Mouse (Mus musculus) gonadal fat pad, adult 2 months (tissue): ENCODE results near the gene Stac2. TPM values are rescaled to one million over a fixed set of nuclear protein-coding genes. Genes with fewer than 3 reads are reported as not detected.

Experiments used
- DNase-seq: peaks from one replicate; pipeline ENCODE4 v3.0.0-alpha.2; 2012; ENCODE audit warnings: low read depth
- polyA plus RNA-seq: library from polyadenylated mRNA; depleted of rRNA; stranded (reverse); fragments of >200 nt; gene quantifications from 2 replicates; pipeline ENCODE4 v1.2.3, GENCODE M21; 2012

The Stac2 gene
- polyA plus RNA-seq, 1 experiment: 1.6 TPM

DNA sequence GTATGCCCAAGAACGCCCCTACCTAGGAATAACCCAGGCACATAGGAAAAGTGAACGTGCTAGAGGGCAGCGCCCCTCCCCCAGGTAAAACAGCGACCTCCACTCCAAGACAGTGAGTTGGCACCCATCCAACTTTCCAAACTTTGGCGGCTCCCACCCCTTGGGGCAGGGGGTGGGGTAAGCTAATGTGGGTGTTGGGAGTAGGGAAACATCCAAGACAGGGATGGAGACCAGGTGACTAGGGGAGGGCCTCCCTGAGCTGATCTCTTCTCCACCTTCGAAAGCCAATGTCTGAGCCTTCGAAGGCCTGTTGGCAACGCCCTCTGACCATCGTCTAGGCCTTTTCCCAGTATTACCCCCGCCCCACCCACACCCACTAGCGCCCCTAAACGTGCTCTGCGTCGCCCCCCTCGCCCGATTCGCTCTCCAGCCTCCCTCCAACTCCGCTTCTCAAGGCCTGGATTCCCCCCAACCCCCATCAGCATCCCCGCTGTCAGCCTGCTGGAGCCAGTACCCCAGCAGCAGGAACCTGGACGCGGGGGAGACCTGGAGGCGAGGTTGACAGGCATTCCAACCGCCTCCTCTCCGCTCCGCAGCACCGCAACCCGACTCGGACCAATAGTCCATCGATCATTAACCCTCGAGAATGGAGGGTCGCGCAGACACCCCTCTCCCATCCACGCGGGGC lies 31.6 kb downstream of the Stac2 start:
- DNase-seq: no peak

DNA sequence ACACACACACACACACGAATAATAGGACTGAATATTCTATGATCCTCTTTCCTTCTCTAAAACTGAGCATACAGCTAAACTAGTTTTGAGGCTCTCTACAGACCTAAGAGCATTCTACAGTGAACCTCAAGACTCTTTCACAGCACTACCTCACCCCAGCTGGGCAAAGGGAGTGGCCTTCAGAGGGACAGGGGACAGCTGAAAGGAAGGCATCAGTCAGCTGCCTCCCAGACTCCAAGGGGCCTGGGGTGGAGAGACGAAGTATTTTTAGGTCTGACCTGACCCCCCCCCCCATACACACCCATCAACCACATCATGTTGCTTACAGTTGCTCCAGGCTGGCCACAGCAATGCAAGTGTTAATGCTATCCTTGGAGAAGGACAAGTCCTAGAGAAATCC lies 32.1 kb downstream of the Stac2 start:
- no peak for DNase-seq

DNA sequence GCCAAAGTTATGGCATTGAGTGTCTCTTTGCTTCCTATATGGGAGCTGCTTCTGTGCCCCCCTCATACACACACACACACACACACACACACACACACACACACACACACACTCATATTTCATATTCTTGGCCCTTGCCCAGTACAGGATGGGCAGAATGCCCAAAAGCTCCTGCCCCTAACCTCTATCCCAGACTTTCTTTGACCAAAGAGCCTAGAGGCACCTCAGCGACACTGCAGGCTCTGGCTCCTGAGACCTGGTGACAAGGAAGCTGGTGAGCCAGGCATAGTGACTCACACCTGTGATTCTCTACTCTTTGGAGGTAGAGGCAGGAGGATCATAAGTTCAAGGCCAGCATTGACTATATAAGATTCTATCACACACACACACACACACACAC lies 32.6 kb downstream of the Stac2 start:
- no peak for DNase-seq

DNA sequence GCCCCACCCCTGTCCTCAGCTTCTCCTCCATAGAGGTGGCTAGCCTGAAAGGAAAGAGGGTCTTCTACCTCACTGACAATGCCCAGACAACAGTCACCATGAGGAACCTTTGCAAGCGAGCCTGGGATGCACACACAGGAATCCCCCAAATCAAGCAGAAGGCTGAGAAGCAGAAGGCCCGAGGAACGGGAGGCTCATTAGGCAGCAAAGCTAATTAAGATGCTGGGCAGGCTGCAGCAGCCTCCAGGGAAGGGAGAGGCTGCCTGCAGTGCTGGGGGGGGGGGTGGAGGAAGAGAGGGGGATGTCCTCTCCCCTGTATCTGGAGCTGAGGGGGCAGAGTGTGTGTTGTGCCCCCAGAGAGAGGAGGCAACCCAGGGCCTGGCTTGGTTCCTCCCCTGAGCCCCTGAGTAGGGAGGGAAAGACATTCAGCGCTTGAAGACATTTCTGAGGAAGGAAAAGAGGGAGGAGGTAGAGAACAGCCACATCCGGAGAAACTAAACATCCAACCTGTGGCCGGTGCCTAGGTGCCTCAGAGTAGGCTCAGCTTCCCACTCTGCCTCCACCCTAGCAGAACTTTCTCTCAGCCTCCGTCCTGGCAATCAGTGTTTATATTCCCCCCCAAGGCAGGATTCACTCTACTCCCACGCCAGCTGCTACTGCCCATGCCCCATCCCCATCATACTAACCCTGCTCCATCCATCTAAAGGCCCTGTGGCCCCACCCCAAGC lies 33.2 kb downstream of the Stac2 start:
- DNase-seq: no peak

DNA sequence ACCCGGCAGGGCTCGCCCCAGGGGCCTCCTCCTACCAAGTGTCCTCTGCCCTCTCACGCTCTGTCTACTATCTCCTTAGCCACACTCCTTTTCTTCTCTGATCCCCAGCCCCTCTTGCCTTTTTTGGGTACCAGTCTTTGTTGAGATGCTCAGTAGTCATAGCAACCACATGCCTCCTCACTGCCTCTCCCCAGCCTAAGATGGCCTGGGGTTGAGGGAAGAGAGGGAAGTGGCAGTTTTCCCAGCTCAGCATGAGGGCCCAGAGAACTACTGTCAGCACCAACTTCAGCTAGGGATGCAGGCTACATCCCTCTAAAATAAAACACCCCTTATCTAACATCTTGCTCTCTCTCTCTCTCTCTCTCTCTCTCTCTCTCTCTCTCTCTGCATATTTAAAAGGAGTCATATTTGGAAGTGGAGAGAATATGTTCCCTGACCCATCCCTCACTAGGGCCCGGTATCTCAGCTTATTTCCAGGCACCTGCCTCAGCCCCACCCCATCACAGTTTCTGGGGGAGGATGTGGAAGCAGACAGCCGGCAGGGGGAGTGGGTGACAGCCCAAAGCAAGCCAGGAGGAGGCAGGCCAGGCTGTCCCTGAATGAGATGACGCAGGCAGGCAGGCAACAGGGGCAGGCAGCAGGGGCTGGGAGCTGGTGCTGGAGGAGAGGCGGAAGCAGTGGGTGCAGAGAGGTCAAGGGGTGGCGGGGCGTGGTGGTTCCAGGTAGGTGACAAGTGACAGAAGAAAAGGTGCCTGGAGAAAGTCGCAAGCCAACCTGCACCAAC lies 34.2 kb downstream of the Stac2 start:
- no peak for DNase-seq

DNA sequence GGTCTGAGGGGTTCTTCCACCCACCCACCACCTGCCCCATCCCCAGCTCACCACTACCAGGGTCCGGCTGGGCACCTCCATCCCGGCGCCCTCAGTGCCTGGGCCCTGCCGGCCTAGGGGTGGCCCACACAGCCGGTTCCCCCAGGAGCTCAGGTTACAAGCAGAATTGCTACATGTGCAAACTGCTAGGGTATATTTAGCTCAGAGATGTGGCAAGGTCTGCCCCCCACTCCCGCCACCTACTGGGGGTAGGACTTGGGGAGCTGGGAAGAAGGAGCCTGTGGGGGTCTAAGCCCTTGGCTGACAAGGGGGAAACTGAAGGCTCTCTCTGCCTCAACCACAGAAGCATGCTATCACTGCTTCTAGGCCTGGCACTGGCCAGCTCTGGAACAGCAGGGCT lies 35.0 kb downstream of the Stac2 start:
- no peak for DNase-seq

DNA sequence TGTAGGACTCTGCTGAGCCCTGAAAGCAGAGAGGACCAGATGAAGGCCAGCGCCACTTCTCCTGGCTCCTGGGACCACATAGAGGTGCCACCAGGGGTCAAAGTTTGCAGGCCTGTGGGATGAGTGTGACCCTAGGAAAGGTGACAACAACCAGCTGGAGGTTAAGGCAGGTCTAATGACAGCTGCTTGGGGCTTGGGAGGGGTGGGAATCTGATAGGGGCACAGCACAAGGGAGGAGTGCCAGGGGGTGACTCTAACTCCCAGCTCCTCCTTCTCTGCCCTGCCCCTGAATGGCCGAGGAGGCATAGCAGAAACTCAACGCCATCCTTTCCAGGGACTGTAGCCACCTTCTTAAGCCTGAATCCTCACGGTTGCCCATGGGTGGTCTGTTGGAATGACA lies 36.4 kb downstream of the Stac2 start:
- no peak for DNase-seq

DNA sequence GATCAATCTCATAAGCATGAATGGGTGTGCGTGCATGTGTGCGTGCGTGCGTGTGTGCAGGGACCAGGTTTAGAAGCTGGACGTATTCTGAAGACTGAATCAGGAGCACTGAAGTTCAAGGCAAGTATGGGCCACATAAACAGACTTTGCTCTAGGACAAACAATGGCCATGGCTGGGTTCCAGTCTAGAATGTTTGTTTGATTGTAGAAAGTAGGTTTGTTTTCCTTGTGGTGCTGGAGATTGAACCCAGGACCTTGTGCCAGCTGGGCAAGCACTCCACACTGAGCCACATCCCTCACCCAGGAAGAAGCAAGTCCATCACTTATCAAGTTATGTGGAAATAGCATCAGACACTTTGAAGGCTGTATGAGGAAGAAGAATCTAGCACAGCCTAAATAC lies 37.1 kb downstream of the Stac2 start:
- DNase-seq: no peak

DNA sequence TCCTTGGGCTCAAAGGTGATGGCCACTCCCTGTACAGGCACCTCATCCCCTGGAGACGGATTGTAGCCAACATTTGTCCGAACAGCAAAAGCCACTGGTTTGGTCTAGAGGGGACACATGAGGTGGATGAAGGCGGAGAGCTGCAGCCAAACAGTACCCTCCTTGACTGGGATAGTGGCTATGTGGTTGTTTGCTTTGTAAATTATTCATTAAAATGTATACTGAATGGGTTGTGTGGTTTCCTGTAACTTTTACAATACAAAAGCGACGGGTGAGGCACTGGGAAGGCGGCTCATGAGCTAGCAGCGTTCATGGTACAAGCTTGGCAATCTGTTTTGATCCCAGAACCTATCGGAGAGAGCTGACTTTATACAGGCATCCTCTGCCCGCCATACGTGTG lies 40.4 kb downstream of the Stac2 start:
- no peak for DNase-seq

DNA sequence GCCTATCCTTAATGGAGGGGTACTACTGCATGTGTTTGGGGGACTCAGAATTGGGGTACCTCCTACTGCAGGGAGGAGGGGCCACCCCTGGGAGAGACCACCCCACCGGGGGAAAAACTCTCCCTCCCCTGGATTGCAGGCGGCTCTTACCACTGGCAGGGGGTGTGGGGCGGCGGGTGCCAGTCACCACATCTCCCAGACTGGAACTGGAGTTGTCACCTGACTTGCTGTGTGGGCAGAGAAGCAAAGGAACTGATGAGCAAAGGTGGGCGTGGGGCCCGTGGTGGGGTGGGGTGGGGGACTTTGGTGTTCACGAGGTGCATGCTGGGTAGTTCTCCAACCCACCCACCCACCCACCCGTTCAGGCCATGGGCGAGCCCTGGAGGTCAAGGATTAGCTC lies 41.5 kb downstream of the Stac2 start:
- no peak for DNase-seq

DNA sequence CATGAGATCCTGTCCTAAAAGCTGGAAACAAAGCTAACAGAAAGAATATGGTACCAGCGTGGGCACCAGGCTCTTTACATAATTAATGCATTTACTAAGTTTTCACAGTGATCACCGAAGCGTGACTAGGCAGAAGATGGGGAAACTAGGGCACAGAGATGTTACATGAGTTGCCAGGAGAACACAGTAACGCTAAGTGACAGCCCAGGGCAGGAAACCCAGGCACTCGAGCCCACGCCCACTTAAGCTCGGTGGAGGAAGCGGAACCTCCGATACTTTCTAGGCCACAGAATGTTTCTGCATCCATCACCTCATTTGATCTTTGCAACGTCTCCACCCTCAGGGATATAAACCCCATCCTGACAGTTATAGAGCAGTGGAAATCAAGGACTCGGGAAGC lies 45.2 kb downstream of the Stac2 start:
- no peak for DNase-seq

DNA sequence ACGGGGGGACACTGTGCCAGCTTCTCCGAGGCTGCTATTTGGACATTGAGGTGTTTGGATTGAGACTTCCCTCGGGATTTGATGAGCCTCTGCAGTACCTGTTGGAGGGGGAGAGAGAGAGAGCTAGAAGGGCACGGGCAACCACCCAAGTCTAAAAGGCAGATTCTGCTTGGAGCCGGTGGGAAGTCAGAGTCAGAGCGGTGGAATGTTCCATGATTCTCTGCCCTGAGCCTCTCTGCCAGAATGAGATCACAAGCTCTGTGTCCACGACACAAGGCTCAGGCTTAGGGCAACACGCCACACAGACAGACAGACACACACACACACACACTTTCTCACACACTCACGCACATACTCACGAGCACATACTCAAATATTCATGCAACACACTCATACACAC lies 47.6 kb downstream of the Stac2 start:
- DNase-seq: no peak

DNA sequence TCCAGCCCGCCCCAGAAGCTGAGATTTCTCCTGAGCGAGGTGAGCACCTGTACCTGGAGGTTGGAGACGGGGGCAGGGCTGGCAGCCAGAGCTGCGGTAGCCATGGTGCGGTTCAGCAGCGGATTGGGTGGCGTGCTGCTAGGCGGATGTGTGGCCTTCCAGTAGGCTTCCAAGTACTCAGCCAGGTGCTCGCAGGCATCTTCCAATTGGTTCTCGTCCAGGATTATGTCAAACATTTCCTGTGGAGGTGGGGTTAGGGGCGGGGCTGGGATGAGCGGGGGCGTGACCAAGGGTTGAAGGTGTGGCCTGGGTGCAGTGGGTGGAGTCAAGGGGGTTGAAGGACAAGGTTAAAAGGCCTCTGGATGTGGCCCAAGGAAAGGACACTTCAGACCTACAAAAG lies 48.2 kb downstream of the Stac2 start:
- DNase-seq: no peak

DNA sequence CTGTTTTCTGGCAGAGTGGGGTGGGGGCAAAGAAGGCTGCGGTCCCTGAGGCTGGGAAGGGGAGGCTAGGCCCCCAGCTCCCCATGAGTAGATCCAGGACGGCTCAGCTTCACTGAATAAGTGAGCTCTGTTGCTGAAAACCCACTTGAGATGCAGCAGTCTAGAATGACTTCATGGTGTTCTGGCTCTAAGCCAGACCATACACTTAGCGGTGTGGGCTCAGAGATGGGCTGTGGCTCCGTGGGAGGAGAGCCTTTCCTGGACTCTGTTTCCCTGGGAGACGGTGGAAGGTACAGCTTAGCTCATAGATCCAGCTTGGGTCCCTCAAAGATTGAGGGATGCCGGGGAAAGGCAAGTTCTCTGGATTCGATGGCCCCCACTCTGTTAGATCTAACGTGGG lies 49.1 kb downstream of the Stac2 start:
- no peak for DNase-seq

DNA sequence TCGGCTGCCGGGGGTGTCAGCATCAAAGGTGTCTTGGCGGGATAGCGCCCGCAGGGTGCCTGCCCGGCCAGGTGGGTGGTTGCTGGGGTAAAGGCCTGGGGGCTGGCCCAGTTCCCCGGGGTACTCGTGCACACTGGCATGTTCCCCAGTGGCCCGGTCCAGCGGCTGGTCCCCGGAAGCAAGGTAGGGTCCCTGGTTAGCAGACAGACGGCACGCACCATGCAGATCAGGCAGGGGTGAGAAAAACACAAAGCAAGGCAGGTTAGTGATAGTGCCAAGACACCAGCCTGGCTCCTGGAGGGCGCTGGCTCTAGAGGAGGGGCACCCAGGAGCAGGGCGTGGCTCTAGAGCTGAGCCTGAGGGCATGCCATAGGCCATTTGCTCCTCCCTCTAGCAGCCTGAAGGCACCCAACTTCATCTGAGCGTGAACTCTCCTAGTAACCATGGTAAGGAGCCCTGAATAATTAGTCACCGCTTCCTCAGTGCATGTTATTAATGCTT lies 50.0 kb downstream of the Stac2 start:
- DNase-seq: no peak

DNA sequence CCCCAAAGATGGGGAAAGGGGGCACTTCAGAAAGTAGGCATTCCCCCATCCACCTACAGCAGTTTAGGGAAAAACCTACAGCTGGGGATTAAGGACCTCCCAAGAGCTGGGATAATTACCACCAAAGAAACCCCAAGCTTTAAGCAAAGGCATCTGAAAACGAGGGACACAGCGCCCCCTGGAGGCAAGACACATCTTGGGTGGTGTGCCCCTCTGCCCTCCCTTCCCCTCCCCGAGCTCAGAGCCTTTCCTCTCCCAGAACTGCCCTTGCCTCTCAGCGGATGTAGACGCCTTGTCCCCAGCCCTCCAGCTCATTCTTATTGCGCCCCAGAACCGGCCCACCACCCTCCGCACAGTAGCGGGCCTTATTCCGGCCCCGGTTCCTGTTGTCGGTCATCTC lies 50.6 kb downstream of the Stac2 start:
- DNase-seq: no peak

DNA sequence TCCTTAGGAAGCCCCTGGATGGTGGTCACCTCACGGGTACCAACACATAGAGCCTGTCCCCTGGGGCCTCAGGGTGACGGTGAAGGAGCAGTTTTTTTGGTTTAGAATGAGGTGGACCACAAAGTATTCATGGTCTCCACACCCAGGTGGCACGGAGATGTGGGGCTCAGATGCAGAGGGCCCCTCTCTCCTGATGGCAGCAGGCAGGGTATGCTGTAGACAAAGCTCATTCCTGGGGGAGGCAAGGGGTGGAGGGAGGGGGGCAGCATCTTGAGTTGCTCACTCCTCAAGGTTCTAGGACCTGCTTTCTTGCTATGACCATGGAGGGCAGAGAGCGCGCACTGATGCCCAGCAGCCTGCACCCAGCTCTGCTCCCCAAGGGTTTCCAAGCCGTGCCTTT lies 51.3 kb downstream of the Stac2 start:
- no peak for DNase-seq

DNA sequence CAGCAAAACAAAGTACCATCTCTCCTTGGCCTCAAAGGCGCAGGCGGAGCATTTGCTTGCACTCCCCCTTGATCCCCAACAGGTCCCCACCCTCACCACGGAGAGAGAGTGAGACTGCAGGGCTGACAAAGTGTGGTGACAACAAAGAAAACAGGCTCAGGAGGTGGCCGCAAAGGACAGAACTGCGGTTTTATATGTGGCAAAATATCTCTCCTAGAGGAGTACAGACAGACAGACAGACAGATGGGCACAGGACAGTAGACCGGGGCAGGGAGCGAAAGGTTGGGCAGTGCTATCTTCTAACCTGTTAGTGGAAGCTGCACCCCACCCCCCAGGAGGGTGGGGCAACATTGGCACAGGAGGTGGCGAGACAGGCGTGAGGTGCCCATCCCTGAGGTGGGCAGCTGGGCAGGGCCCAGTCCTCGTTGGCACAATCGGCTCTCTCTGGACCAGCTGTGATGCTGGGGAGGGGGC lies 51.9 kb downstream of the Stac2 start:
- no peak for DNase-seq

DNA sequence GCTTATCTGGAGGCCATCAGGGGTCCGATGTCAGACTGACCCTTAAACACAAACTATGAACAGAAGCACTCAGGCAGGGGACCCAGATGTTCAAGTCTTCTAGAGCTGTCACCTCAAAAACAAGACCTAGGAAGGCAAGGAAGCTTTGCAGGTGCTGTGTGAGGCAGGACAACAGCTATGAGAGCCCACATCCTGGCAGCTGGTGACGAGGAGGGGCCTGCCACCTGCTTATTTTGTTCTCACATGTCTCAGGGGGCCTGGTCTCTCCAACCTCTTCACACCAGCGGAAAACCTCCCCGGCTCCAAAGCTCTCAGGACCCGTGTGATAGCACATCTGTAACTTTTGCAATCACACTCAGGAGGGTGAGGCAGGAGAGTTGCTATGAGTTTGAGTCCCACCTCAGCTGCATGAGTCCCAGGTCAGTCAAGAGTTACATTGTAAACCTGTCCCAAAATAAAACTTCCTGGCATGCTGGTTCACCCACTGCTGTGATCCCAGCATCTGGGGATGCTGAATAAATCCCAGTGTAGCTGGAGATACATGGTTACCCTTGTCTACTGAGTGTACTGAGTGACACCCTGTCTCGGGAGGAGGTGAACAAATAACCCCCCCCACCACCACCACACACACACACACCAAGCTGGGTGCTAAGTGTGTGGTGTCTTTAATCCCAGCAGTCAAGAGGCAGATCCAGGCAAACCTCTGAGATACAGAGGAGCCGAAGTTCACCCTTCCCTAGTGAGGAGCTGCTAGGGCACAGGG lies 52.7 kb downstream of the Stac2 start:
- no peak for DNase-seq

DNA sequence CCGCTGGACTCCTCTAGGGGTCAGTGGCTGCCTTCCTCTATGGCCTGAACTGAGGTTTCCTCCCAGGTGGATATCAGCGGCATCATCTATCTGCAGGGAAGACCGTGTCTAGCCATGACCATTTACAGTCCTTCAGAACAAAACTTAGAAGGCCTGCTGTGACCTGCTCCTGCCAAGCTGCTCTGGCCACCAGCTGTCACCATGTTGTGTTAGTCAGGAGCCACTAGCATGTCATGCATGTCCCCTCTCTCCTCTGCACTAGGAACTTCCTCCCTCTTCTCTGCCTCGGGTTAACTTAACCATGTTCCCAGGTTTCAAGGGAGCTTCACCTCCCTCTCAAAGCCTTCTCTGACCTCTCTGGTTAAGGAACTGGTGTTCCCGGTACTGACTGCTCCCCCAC lies 53.5 kb downstream of the Stac2 start:
- no peak for DNase-seq

DNA sequence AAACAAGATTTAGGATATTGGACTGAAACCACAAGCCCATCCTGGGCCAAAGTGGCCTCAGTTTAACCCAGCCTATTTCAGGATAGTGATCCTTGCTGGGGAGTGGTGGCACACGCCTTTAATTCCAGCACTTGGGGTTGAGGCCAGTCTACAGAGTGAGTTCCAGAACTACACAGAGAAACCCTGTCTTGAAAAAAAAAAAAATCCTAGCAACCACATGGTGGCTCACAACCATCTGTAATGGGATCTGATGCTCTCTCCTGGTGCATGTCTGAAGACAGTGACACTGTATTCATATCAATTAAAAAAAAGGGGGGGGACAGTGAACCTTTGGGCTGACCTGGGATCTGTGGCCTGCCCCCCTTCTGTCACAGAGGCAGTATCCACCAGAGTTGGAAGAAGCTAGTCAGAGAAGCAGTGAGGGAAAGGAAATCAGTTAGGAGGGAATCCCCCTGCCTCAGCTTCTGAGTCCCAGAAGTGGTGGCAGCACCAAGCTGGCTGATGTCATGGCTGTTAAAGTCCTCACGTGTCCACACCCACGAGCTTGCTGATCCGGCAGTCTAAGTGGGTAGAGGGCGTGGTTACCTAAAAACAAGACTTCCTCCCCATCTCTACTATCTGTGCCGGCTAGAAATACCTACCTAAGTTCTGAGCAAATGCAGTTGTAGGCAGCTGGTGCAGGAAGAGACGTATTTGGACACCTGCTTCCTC lies 54.2 kb downstream of the Stac2 start:
- no peak for DNase-seq
